Mouse (Mus musculus) T-helper 17 cell (primary cell): ENCODE data around the gene Fkbp15.

ENCODE experiments used
- in situ Hi-C, 2 experiments: fragments of 300-600 bp; cut with MboI, MseI; formaldehyde crosslinking; loops; 1 replicate in 1 of 2; 2 replicates in 1 of 2; pipeline ENCODE4 v1.15.1; 2025; ENCODE audit warnings: high pct_unique_total_duplicates in 2 of 2

Fkbp15 gene

DNA sequence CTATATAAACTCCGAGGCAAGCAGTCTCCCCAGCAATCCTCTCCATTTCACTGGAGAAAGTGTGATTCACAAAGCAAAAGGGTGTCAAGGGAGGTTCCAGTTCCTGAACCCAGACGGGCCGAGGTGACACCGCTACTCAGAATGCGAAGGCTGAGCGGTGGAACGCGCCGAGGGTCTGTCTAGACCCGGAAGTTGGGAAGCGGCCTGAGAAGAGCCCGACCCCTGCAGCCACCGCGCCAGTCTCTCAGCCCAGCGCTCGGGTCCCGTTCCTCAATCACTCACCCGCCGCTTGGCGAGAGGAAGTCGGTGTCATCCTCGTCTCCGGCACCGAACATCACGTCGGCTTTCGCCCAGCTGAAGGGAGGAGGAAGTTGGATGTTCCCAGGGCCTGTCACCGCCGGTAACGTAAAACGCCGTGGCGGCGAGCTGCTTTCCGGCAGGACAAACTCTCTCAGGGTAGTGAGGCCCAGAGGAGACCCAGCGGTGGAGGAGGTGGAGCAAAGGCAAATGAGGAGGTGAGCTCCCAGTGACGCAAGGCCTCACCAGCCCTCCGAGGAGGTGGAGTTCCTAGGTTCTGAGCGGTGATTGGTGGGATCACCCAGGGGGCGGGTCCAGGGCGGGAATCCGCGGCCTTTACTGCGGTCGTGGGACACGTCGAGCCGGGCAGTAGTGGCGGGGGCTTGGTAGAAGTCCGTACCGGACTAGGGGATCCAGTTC, at the start of gene Fkbp15, which contains the start of gene Slc31a1:
Gene Fkbp15 (minus strand): TSS at position 461 of the 717 bp plus-strand sequence.
Gene Slc31a1 (plus strand): TSS at position 640 of the 717 bp plus-strand sequence.
- in situ Hi-C loops, result loop anchor here in 1 of 2 experiments (5.0 kb wide), 1 partner anchor 47 kb away; the partner anchor contains the start of genes Cdc26 and Prpf4

DNA sequence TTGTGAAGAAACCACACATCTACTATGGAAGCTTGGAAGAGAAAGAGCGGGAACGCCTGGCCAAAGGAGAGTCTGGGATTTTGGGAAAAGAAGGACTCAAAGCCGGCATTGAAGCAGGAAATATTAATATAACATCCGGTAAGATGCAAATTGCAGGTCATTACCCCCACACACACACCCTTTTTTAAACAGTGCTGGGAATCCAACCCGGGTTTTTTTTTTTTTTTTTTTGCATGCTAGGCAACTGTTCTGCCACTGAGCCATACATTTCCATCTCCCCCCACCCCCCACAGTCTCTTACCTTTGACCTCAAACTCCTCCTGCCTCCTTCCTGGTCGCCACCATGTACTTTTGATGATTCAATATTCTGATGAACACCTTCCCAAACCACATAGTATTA, 49.3 kb upstream of the Fkbp15 start:
- in situ Hi-C loops, result loop anchor here in 1 of 2 experiments (5.0 kb wide), 1 partner anchor 47 kb away; the partner anchor contains the start of genes Fkbp15 and Slc31a1

DNA sequence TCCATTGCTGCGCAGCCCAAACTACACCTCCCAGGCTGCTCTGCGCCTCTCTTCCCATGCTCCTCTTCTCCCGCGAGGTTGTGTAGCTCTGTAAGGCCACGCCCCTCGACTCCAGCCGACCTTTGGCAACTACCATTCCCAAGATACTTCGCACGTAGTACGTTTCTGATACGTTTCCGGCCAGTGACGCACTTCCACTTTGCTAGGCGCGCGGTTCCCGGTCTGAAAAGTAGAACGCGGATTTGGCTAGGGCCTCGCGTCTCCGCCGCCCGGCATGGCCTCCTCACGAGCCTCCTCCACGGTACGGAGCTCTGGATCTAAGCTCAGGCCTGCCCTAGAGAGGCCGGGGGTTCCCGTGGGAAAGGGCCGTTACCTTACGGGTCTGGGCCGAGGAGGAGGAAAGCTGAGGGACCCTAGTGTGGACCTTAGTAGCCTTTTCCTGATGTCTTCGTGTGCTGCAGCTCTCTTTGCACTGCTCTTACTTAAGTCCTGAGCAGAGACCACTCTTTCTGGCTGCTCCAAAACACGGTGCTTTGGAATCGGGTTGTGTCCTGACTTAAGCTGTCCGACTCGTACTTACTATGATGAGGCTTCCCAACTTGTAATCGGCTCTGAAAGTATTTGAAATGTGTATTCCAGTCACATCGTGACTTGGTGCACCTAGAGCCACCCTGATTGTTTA, 48.4 kb upstream of the Fkbp15 start, which contains the start of the genes Cdc26 and Prpf4:
Gene Cdc26 (minus strand): TSS at position 42 of the 682 bp plus-strand sequence.
Gene Prpf4 (plus strand): TSS at position 197 of the 682 bp plus-strand sequence.
- in situ Hi-C loops, result loop anchor here in 1 of 2 experiments (5.0 kb wide), 1 partner anchor 46 kb away; the partner anchor contains the start of genes Fkbp15 and Slc31a1

DNA sequence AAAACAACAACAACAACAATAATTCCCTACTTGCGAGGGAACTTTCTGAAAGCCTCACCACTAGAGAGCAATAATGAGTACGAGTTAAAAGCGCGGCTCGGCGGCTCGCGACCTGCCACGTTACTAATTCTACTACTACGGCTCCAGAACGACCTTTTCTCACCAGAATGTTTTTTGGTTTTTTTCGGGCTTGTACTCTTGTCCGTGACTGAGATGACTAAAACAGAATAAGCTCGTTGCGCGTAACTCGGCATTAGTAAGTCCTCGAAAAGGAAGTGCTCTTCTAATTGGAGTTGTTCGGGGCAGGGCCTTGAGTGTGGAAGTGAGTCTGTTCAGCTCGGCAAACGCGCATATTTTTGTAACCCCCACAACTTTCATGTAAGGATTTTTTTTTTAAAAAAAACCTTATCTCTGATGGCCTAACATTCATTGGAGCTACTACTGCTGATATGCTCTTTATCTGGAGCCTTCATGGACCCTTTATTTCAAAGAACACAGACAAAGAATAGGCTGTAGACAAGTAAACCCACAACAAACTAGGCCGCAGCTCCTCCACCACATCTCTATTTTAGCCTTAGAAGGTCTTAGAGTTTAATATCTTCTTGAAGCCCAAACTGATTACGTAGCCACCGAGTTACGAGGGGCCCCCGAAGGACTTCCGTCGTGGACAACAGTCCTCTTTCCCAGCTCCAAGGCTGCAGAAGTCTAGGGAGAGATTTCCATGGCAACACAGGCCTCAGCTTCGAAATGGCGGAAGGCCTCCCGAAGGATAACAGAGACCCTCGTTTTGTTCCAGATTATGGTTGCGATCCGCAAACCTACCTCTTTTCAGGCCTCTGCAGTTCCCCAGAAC, 47.6 kb upstream of the Fkbp15 start:
- in situ Hi-C loops, result loop anchor here in 1 of 2 experiments (5.0 kb wide), 1 partner anchor 46 kb away; the partner anchor contains the start of genes Fkbp15 and Slc31a1

DNA sequence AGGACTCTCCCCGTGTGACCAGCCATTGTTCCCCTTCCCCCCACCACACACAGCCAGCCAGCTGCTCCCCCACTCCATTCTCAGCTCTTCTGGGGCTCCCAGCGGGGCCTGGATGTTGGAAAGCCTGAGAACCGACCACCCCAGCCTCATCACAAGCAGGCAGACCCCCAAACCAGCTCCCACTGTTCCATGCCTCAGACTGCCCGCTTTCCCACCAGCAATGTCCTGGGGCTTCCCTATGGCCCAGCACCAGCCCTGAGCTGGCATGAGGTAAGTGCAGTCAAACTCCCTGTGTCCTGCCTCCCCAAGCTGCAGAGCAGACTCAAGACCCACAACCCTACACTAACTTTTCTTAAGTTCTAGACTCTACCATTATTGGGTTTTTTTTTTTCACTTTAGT, 45.8 kb upstream of the Fkbp15 start:
- in situ Hi-C loops, result loop anchor here in 1 of 2 experiments (5.0 kb wide), 1 partner anchor 44 kb away; the partner anchor contains the start of genes Fkbp15 and Slc31a1

DNA sequence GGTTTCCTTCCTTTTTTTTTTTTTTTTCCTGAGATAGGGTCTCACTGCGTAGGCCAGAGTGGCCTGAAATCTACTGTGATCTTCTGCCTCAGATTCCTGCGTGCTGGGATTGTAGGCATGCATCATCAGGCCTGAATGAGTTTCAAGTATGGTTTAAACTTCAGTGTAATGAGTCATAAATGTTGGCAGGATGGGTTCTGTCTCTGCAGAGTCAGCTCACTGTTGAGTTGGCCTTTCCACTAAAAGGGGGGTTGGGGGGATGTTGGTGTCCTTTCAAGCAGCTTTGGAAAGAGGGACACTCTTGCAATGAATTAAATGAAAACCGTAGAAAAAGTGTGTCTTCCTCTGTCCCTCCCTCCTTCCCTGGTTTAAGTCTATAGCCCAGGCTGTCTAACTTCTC, 38.6 kb upstream of the Fkbp15 start:
- in situ Hi-C loops, result no loop called here

DNA sequence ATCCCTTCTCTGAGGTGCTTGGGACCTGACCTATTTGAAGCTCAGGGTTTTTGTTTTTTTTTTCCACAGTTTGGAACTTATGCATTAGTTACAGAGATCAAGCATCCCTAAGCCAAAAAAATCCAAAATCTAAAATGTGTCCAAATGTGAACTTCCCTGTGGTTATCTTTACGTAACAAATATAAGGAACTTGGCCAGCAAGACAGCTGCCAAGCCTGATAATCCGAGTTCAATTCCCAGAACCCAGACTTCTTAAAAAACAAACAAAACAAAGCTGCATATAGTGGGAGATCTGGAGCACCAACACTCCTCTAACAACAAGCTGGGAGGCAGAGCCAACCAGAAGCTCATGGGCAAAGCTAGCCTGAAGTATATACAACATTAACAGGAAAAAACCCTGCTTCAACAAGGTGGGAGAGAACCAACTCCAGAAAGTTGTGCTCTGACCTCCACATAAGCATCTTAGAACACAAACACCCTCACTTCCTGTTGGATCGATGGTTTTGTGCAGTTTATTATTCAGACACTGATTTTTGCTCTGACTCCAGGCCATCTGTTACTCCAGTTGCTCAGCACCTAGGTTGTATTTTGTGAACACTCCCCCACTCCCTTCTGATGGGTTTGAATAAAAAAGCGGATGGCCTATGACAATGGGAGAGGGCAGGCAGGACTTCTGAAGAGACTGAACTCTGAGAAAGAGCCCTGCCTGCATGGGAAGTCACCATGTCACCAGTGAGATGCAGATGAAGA, 37.4 kb upstream of the Fkbp15 start:
- in situ Hi-C loops, result no loop called here

DNA sequence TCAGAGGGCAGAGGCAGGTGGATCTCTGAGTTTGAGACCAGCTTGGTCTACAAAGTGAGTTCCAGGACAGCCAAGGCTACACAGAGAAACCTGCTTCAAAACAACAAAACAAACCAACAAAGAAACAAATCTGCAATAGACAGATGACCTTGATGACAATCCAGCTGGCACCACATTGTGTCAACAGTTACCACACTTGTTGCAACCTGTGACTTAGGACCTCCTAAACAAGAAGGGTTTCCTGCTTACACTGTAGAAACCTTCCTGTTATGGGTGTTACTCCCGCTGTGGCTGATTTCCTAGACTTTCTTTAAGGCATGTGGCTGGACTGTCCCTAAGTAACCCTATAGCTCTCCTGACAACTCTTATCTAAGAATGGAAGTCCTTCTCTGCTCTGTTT, 35.5 kb upstream of the Fkbp15 start:
- in situ Hi-C loops, result no loop called here

DNA sequence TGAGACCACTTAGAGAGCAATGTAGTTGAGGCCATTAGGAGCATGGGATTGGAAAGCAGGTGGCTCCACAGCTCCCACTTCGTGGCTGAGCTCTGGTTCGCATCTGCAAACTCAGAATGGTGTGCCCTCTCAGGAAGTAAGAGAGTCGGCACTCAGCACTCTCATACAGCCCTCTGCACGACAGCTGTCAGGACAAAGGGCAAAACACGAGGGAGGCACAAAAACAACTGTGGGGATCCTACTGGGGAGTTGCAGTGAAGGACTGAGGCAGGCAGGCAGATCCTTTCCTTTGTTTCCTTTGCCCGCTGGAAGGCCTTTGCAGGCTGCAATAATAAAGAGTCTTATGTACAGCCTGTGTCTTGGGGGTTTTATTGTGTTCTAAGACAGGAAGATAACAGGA, 33.1 kb upstream of the Fkbp15 start:
- in situ Hi-C loops, result loop anchor here in 1 of 2 experiments (5.0 kb wide), 1 partner anchor 46 kb away; no protein-coding TSS in a partner anchor

DNA sequence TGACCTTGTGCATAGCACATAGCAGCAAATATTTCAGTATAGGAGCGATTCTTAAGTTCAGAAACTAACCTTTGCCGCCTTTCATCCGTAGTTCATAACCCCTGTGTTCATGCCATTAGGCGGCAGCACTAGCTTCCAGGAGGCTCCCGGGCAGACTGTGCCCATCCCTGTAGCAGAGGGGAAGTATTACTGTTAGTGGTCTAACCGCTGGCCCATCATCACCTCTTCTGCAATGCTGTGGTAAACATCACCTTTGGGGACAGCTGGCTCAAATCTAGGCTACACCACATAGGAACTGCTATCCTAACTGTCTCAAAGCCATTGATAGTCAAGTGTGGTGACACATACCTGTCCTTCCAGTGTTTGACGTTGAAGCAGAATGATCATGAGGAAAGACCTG, 31.5 kb upstream of the Fkbp15 start:
- in situ Hi-C loops, result loop anchor here in 1 of 2 experiments (5.0 kb wide), 1 partner anchor 45 kb away; no protein-coding TSS in a partner anchor

DNA sequence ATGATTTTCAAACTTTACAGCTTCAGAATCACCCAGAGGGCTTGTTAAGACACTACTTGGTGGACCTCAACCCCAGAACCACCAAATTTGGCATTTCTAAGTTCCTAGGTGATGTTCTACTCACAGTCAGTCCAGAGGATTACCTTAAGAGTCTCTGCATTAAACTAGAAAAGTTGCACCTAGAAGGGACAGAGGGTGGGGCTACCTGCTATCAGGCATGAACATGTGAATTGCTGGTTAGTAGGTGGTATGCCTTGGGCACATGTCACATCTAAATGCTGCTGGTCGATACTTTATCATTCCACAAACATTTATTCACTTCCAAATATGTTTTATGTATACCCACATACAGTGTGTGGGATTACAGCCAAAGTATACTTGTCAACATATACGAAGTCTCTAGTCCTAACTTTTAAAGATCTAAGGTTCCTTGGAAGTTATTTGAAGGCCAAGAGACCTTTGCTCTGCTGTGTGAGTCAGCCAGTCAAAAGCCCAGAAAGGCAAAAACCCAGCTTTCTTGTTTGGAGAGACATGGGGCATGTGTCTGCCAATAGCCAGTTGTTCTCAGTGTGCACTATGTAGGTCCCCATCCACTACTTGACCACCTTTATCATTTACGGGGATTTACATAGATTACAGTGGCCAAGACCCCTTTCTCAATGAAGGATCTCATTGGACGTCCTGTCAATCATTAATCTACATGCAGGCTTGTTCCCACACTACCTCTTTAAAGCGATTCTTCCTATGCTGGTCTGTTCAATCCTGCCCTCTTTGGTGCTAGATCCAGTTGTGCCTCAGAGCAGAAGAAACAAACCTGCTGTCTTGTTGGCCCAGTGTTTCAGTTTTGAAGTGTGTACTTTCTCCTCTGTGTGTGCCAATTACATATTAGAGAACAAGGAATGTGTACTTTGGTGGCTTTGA, 29.5 kb upstream of the Fkbp15 start:
- in situ Hi-C loops, result loop anchor here in 1 of 2 experiments (5.0 kb wide), 1 partner anchor 43 kb away; no protein-coding TSS in a partner anchor

DNA sequence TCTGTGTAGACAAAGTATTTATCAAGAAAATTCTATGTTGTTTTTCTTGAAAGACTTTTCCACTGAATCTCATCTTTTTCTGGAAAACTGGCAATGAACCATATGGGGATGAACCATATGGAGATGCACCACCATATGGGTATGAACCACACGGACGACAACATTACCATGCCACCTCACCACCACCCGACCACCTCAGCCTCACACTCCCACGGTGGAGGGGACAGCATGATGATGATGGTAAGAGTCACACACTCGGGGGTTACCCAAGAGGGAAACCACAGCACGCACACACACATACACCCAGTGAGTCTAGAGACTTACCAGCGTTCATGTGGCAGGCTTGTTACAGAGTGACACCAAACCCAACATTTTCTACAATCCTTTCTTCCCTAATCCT, 25.1 kb upstream of the Fkbp15 start:
- in situ Hi-C loops, result no loop called here

DNA sequence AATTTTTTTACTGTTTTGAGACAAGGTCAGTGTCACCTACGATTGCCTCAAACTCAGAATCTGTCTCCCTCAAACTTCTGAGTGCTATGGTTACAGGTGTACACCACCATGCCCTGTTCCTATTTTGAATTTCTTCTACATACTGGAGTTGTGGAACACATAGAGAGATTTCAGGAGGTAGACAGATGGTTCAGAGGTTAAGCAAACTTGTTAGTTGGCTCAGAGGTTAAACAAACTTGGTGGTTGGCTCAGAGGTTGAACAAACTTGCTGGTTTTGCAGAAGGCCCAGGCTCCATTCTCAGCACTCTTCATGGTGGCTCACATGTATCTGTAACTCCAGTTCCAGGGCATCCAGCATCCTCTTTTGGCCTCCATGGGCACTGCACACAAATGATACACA, 23.8 kb upstream of the Fkbp15 start:
- in situ Hi-C loops, result no loop called here

DNA sequence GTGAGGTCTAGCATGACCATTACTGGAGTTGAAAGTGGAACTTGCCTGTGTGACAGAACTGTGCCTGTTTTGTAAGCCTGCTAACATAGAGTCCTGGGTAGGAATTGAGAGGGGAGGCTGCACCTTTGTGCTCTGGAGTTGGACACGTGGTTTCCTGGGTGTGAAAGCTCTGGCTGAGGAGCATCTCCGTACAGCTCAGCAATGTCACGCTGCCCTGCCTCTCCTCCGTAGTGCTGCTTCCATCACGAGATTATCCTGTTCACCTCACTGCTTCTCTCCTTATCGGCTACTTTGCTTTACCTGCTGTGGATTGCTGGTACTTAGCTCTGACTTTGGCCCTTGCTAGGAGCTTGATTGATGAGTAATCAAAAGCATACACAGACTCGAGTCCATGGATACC, 23.4 kb upstream of the Fkbp15 start:
- in situ Hi-C loops, result no loop called here

DNA sequence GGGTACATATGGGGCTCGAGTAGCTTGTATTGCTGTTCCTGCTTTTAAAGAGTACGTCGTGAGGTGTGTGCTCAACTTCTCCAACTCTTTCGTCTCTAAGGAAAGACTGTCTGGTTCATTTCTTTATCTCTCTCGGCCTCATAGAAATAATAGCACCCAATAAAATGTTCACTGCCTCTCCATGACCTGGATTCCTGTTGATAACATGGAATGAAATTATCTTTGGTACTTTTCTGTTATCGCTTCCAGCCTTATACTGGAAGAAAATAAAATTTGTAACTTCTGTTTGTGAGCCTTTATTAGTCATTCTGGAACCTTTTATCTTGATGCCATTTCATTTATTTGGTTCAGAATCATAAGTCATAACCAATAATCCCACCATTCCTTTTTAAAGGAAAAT, 22.9 kb upstream of the Fkbp15 start:
- in situ Hi-C loops, result no loop called here

DNA sequence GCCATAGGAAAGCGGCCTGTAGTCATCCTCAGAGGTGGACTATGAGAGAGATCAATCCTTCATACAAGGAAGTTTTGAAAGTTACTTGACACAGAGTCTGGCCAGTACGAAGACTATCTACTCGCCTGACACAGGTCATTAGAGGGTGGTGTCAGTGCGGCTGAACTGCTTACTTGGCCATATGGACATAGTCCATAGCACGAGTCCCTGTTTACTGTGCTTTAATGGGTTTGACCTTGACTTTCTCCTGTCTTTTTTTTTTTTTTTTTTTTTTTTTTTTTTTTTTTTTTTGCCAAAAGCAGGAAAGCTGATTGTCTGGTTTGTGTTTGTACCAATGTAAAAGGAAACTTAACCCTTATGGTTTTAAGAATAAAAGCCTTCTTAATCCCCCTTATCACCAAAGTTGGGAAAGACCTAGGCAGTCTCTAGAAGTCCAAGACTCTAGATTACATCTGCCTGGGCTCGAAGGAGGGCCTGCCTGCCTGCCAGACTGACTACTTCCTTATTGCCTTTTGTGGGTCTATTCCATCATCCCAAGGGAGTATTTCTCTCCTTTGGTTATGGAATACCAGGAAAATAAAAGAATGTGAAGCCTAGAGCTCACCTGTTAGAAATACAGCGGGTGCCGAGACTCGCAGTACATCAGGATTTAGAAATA, 19.5 kb upstream of the Fkbp15 start:
- in situ Hi-C loops, result no loop called here

DNA sequence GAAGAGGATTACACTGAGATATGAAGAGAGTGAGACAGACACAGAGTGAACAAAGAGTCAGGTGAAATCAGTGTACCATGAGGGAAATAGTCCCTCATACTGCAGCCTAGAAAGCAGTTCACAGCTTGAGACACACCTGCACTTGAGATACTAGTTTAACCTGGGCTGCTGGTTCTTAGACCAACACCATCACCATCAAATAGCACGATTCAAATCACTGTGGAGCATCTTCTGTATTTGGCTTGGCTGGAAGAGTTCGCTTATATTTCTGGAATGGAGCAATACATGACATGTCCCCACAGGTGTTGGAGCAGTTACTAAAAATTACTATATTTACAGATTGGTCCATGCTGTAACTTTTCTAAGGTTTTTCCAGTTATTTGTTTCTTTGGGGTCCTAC, 15.8 kb upstream of the Fkbp15 start:
- in situ Hi-C loops, result no loop called here

DNA sequence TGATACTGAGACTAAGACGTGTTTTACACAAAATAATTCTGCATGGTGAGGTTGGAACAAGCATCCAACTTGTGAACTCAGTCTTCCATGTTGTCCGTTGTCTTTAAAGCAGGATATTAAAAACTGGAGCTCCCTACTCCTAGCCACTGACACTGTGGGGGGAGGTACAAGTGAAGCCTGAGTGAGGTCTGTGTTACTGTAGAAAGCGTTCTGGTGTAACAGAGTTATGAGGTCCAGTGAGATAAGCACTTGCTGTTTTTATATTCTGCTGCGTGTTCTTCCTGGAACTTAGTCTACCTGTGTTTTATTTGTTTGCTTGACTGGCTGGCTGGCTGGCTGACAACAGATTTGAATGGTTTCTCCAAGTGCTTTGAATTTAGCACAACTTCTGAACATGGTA, 14.0 kb upstream of the Fkbp15 start:
- in situ Hi-C loops, result no loop called here

DNA sequence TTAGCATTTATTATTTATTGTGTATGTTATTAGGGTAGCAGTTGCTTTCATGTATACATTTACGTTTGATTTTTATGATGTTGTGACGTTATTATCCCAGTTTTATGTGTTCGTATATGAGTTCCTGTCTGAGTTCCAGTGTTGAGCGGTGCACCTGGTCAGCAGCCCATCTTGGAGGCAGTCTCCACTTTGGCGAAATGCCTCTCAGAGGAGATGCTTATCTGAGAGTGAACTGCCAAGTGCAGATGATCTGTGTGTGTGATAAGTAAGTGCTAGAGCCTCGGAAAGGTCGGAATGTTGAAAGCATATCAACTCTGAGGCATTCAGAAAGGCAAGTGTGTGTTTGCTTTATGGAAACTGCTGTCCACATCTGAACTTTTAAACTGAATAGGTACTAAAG, 13.3 kb upstream of the Fkbp15 start:
- in situ Hi-C loops, result no loop called here
